Mouse (Mus musculus) neural tube, embryonic 11.5 days (tissue): Measurements from ENCODE around the gene Foxp1. TPM values are rescaled to one million over a fixed set of nuclear protein-coding genes. Genes with fewer than 3 reads are reported as not detected.

ENCODE experiments used
- ATAC-seq: fragments of 200-750 bp; cut with Nextera tagmentation; 2 replicates; pipeline ENCODE4 v1.8.0; 2017; ENCODE audit warnings: moderate number of reproducible peaks, mild to moderate bottlenecking, moderate TSS enrichment, moderate library complexity; ENCODE audit not compliant: insufficient read depth, low FRiP score, low TSS enrichment
- DNase-seq: peaks from one replicate; pipeline ENCODE4 v3.0.0-alpha.2; 2015; ENCODE audit warnings: low spot score
- H3K27ac ChIP-seq: fragments of 300-500 bp; sonication (generic); 2 replicates; pipeline ENCODE4 v1.5.1; 2014; ENCODE audit warnings: low read depth, mild to moderate bottlenecking, low read length
- H3K27me3 ChIP-seq: fragments of 300-500 bp; sonication (generic); 2 replicates; pipeline ENCODE4 v1.6.1; 2014; ENCODE audit warnings: mild to moderate bottlenecking, low read length, mixed read lengths; ENCODE audit not compliant: control insufficient read depth, insufficient read depth
- H3K36me3 ChIP-seq: fragments of 300-500 bp; sonication (generic); 2 replicates; pipeline ENCODE4 v1.6.1; 2014; ENCODE audit warnings: mild to moderate bottlenecking, low read length, moderate library complexity, mixed read lengths; ENCODE audit not compliant: control insufficient read depth, insufficient read depth
- H3K4me1 ChIP-seq: fragments of 300-500 bp; sonication (generic); 2 replicates; pipeline ENCODE4 v1.6.1; 2014; ENCODE audit warnings: low read length, mixed read lengths; ENCODE audit not compliant: control insufficient read depth, insufficient read depth
- H3K4me2 ChIP-seq: fragments of 300-500 bp; sonication (generic); 2 replicates; pipeline ENCODE4 v1.6.1; 2014; ENCODE audit warnings: low read depth, mild to moderate bottlenecking, moderate library complexity
- H3K4me3 ChIP-seq: fragments of 300-500 bp; sonication (generic); 2 replicates; pipeline ENCODE4 v1.5.1; 2014; ENCODE audit warnings: low read depth, low read length
- H3K9ac ChIP-seq: fragments of 300-500 bp; sonication (generic); 2 replicates; pipeline ENCODE4 v1.6.1; 2014; ENCODE audit warnings: mild to moderate bottlenecking, low read length
- H3K9me3 ChIP-seq: fragments of 300-500 bp; sonication (generic); 2 replicates; pipeline ENCODE4 v1.6.1; 2016; ENCODE audit warnings: low read length; ENCODE audit not compliant: control insufficient read depth
- WGBS: fragments of 180-500 bp; shearing (Covaris S2); extraction: QIAGEN DNeasy Blood & Tissue Kit; methylation state at CpG from one replicate; pipeline ENCODE4 v1.1.7; 2014; 5-methylcytosine and 5-hydroxymethylcytosine counted together
- polyA plus RNA-seq: library from polyadenylated mRNA; unstranded; fragments of >200 nt; fragmentation: Nextera tagmentation; extraction: Ambion mirVana; gene quantifications from 2 replicates; pipeline ENCODE4 v1.2.1, GENCODE M21; 2014

The Foxp1 gene
- polyA plus RNA-seq, 1 experiment from 2014 or later = 116 TPM

DNA sequence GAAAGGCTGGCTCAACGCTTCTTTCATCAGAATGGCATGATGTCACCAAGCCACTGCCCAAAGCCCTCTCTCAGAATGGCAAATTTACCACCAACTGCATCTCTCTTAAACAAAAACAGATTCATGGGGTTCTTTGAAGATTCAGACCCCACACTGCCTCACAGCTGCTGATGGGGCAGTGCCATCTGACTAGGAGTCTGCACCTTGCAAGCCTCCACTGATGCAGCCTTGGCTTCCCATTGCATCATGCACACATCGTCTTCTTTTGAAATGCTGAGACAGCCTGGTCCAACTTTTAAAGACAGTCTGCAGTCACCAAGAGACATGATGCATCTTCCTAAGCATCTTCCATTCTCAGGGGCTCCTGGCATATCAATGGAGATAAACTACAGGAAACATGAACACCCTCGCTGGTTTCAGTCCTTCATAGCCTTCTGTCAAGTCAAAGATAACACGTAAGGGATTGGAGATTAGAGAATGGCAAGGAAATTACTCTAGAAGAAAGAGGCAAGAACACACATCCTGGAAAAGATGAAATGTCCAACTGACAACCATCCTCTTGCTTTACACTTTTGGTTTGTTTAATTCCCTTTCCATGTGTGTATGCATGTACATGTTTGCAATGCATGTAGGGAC is 154.3 kb downstream of the Foxp1 start:
- Histone ChIP-seq H3K36me3 (no peaks in the 10 kb centered on the region), H3K9me3 (no peaks in the 10 kb centered on the region), H3K27me3 (no peaks in the 10 kb centered on the region), H3K4me1 (no peaks in the 10 kb centered on the region), H3K4me2 (no peak overlapping the region), H3K4me3 (no peak overlapping the region), H3K27ac (no peak overlapping the region), H3K9ac (no peak overlapping the region)
- 85% methylated on average over 4 of the region's 4 CpGs for WGBS
- DNase-seq (no peak), ATAC-seq (no peak)

DNA sequence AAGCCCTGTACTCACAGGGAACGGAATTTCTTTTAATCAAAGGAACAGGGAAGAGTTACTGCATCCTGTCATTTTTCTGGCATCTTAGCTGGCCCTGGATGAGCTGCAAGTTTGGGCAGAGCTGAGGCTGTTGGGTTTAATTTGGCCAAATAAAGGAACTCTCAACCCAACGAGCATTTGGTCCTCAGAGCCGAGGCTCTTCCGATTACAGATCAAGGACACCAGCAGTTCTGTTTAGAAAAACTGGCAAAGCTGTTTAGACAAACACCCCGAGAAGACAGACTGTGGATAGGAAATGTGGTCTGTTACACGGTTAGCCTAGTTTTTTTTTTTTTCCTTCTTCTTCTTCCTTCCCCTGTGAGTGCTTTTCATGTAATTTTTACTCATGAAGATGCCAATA is 158.0 kb downstream of the Foxp1 start:
- no peak for DNase-seq
- WGBS = 69% methylated on average over 6 of the region's 6 CpGs

DNA sequence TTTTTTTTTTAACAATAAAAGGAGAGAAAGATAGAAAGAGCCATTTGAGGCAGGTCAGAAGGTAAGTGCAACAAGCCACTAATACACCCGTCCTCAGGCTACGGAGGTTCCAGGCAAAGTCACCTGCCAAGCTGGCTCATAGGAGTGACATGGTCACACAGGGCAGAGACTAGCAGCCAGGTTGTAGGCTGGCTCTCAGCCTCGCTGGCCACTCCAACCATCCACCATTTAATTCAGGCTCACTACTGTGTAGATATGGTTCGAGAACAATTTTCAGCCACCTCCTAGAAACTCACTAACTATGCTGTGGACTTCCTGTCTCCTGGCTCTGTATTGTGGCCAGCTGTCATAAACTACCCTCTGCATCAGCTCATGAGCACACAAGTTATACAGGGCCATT is 161.9 kb downstream of the Foxp1 start:
- H3K4me1 ChIP-seq = no peaks in the 10 kb centered on the region
- H3K9me3 ChIP-seq = no peaks in the 10 kb centered on the region
- H3K9ac ChIP-seq = no peak overlapping the region
- H3K4me3 ChIP-seq = no peak overlapping the region
- 92% methylated on average over 4 of the region's 4 CpGs for WGBS
- H3K4me2 ChIP-seq = no peak overlapping the region
- no peaks in the 10 kb centered on the region for H3K27me3 ChIP-seq
- no peaks in the 10 kb centered on the region for H3K36me3 ChIP-seq
- DNase-seq (no peak), ATAC-seq (no peak)
- no peak overlapping the region for H3K27ac ChIP-seq

More for the DNA sequence above, 158.0 kb downstream of the Foxp1 start:
- Histone ChIP-seq H3K4me1 (no peaks in the 10 kb centered on the region), H3K27me3 (no peaks in the 10 kb centered on the region), H3K9ac (no peak overlapping the region), H3K4me2 (no peak overlapping the region), H3K27ac (no peak overlapping the region), H3K36me3 (no peaks in the 10 kb centered on the region), H3K9me3 (no peaks in the 10 kb centered on the region), H3K4me3 (no peak overlapping the region)
- ATAC-seq = no peak

DNA sequence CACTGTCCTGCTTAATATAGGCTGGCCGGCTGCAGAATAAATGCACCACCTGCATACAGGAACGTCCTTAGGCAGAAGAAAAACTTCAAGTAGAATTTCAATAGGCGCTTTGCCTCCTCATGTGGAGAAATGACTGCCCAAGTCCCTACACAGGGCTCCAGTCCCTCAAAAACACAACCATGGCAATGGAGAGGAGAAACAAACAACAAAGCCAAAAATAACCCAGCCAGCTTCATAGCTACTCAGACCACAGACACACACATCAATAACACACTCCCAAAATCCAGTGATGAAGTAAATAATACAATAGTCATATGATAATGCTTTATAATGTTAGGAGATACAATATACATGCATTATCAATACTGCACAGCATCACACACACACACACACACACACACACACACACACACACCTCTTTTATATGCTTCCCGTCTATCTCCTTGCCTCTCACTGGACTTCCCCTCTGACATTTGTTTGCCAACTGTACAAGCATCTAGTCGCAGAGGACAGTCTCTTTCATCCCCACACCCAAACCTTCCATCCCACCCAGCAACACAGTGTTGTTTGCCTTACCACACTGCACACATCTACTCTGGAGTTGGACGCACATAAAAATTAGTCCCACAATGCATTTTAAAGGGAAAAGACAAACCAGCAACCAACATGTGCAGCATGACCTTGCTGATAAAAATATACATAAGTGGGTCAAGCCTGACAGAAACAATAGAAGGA is 162.6 kb downstream of the Foxp1 start:
- Histone ChIP-seq H3K9me3 (no peaks in the 10 kb centered on the region), H3K4me1 (no peaks in the 10 kb centered on the region), H3K27ac (no peak overlapping the region), H3K4me3 (no peak overlapping the region), H3K36me3 (no peaks in the 10 kb centered on the region), H3K4me2 (no peak overlapping the region), H3K27me3 (no peaks in the 10 kb centered on the region), H3K9ac (no peak overlapping the region)
- ATAC-seq (no peak), DNase-seq (no peak)
- 84% methylated on average over 6 of the region's 6 CpGs for WGBS

DNA sequence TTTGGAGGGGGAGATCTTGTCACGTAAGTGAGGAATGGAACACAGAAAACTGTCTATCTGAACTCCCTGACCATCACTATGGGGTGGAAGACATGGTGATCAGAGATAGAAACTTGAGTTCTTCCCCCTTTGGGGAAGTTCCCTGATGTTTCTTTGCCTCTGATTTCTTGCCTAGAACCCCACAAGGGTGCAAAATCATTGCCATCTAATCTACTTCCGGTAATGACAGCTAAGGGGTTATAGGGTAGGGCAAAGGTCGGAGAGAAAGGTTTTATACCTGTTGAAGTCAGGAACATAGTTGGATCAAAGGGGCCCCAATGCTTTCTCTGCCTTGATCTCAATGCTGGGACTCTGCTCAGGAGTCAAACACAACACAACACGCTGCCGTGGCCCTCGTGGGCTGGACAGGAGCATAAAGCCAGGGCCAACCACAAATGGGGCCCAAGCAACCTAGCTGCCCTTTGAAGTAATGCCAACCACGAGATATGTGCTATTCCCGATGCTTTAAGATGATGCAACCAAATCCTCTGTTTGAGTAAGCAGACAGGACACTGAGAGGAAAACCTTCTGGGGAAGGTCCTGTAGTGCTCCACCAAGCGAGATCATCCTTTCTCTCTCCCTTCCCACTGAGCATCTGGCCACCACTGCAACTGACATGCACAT is 163.4 kb downstream of the Foxp1 start:
- 88% methylated on average over 9 of the region's 9 CpGs for WGBS
- Histone ChIP-seq H3K9me3 (no peaks in the 10 kb centered on the region), H3K9ac (no peak overlapping the region), H3K4me2 (no peak overlapping the region), H3K27me3 (no peaks in the 10 kb centered on the region), H3K4me3 (no peak overlapping the region), H3K4me1 (no peaks in the 10 kb centered on the region), H3K27ac (no peak overlapping the region), H3K36me3 (no peaks in the 10 kb centered on the region)
- DNase-seq (no peak), ATAC-seq (no peak)

DNA sequence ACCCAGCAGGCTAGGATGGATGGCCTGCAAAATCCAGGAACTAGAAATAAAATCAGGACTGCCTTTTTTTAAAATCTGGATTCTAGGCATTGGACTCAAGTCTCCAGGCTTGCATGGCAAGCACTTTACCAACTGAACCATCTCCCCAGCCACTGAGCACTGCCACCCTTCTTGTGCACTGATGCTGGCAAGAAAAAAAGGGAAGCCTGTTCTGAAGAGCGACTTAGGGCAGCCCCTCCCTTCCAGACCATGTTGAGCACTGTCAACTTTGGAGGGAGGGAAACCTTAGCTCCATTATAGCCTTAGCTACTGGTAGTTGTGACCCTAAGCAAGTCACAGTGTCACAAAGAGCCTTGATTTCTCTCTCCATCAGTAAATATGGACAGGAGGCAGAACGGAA is 164.6 kb downstream of the Foxp1 start:
- Histone ChIP-seq H3K4me1 (no peaks in the 10 kb centered on the region), H3K4me3 (no peak overlapping the region), H3K9ac (no peak overlapping the region), H3K36me3 (no peaks in the 10 kb centered on the region), H3K27me3 (no peaks in the 10 kb centered on the region), H3K4me2 (no peak overlapping the region), H3K27ac (no peak overlapping the region), H3K9me3 (no peaks in the 10 kb centered on the region)
- ATAC-seq (no peak), DNase-seq (no peak)
- 86% methylated on average over 2 of the region's 2 CpGs for WGBS

DNA sequence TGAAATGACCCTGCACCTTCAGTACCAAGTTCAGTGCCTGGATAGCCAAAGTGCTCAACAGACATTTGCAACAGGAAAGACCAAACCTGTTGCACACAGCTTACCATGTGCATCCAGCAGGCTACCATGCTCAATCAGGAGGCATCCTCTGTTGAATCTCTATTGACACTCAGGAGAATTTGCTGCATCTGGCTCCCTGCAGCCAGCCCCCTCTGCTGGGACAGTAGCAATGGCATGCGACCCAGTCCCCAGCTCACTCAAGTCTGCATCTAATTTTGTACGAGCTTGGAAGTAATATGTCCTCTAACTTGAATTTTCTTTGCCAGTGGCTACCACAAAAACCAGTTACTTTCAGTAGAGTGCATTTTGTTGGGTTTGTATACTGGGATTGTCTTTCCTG is 168.2 kb downstream of the Foxp1 start:
- DNase-seq (no peak), ATAC-seq (no peak)
- Histone ChIP-seq H3K9ac (no peak overlapping the region), H3K4me2 (no peak overlapping the region), H3K36me3 (no peaks in the 10 kb centered on the region), H3K4me1 (no peaks in the 10 kb centered on the region), H3K27me3 (no peaks in the 10 kb centered on the region), H3K27ac (no peak overlapping the region), H3K4me3 (no peak overlapping the region), H3K9me3 (no peaks in the 10 kb centered on the region)
- 71% methylated on average over 2 of the region's 2 CpGs for WGBS

DNA sequence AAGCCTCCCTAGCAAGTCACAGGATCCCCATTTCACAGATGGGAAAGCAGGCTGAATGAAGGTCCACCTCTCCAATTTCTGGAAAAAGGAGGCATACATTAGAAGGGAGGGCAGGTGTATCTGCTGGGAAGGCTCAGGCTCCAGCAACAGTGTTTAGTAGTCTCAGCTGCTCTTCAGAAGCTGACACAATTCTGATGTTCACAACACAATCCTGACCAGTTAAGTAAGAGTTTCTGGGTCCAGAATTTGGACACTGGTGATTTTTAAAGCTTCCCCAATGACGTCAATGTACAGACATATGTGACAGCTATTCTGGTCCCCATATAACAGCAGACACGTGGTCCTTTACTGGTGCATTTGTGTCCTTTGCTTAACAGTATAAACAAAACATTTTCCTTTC is 169.1 kb downstream of the Foxp1 start:
- no peak for ATAC-seq
- no peak overlapping the region for H3K4me2 ChIP-seq
- H3K4me1 ChIP-seq = no peaks in the 10 kb centered on the region
- no peaks in the 10 kb centered on the region for H3K9me3 ChIP-seq
- DNase-seq = no peak
- WGBS = 86% methylated on average over 2 of the region's 2 CpGs
- no peaks in the 10 kb centered on the region for H3K36me3 ChIP-seq
- no peak overlapping the region for H3K27ac ChIP-seq
- H3K27me3 ChIP-seq = no peaks in the 10 kb centered on the region
- no peak overlapping the region for H3K4me3 ChIP-seq
- H3K9ac ChIP-seq = no peak overlapping the region

DNA sequence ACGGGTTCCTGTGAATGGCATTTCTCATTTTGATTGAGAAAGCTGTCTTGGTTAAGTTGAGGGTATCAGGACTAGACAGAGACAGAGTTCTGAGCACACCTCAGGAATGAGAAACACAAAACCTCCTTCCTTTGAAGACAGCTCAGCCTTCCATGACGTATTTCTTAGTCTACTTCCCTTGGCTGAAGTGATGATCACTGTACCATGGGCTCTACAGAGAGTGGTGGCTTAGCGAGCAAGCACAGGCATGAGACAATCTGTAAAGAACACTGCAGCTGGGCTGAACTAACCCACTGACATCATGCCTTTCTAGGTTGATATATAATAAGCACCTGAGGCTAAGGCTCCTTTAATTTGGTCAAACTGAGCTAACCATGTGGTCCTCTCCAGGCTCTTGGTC is 172.0 kb downstream of the Foxp1 start:
- H3K9me3 ChIP-seq = no peaks in the 10 kb centered on the region
- ATAC-seq = no peak
- no peaks in the 10 kb centered on the region; the same call in 1 of the 2 replicates for H3K4me1 ChIP-seq
- H3K9ac ChIP-seq = no peak overlapping the region
- no peak overlapping the region for H3K27ac ChIP-seq
- no peak overlapping the region for H3K4me2 ChIP-seq
- 79% methylated on average over 3 of the region's 3 CpGs for WGBS
- H3K36me3 ChIP-seq = no peaks in the 10 kb centered on the region
- no peak for DNase-seq
- H3K4me3 ChIP-seq = no peak overlapping the region
- H3K27me3 ChIP-seq = no peaks in the 10 kb centered on the region
